Mouse (Mus musculus) lung, postnatal 25 days (tissue): ENCODE results near the gene Pth1r.
A peak's percentile ranks its signal among the peaks of the same experiment; 100 is the strongest.

Experiments
- DNase-seq: peaks from one replicate; pipeline ENCODE4 v3.0.0; 2022; ENCODE audit warnings: low spot score

Pth1r gene

DNA sequence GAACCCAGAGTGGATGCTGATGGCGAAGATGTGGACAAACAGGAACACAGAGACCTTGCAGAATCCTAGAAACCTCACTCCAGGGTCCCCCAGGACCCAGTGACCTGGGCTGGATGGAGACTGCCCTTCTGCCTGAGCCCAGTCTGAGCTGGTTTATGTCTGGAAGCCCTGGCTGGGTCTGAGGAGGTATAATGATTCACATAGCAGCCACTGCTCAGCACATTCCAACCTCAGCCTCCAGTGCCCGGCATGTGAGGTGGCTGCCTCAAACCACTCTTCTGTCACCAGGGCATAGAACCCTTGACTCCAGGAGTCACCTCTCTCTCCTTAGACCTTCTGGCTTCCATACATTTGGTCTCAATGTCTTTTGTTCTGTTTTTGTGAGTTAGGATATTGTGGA lies 1.5 kb upstream of the Pth1r start:
- no peak for DNase-seq

DNA sequence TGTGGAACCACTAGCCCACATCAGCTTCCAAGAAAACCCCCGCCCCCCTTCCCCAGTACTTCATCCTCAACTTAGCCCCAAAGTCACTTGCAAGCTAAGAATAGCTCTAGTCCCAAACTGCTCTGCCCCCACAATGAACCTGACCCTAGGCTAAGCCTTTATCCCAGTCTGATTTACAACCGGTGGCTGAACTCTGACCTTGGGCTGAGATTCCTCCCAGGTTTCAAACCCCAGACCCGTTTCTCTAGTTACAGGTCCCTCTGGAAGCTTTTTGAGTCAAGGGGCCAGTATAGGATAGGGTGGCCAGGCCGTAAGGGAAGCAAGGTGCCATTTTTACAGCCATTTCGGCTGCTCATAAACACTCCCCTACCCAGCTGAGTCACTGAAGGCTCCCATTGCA lies 707 bp downstream of the Pth1r start:
- no peak for DNase-seq

DNA sequence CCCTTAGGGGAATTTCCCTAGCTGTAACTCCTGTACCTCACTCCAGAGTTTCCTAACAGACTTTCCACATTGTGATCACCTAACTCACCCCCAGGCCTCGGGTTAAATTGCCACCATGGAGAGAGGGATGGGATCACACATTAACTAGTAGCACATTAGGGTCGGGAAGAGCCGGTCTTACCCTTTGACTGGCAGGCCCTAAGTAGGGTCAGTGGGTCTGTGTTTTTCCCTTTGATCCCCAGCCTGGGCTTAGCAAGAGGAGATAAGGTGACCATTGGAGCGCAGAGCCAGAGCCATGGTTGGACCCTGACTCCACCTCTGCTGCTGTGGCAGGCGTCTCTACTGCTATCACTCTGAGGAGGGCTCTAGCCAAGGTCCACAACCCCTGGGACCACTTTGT lies 1.2 kb downstream of the Pth1r start:
- no peak for DNase-seq

DNA sequence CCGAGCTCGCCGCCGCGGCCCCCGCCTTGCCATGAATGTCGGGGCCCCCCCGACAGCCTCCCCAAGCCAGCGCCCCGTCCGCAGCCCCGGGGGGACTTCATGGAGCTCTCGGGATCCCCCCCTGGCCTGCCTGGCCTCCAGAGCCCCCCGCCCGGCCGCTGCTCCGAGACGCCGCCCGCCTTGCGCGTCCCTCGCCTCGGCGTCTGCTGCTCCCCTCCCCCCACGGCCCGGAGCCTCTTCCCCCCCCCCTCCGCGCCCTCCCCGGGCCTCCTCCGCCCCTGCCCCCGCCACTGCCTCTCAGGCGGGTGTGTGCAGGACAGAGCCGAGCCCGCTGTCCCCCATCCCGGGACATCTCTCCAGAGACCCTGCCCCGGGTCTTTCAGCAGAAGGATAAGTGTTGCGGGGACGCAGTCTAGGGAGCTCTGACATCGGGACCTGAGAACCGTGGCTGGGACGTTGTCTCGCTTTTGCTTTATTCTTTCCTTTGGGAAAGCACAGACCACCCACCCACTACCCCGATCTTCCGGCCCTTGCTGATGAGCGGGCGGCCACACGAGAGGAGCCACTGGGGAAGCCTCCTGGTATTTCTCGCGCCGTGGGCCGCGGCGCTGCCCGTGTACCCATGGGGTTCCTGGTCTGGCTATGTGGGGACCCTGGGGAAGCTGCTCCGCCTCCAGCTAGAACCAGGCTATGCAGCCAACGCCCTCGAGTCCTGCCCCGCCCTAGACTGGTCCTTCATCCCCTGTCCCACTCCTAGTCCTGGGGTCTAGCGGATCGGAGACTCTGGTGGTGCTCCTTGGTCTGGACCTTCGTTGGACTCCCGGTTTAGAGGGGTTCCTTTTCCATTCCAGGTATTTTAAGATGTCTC lies 3.3 kb downstream of the Pth1r start:
- no peak for DNase-seq

DNA sequence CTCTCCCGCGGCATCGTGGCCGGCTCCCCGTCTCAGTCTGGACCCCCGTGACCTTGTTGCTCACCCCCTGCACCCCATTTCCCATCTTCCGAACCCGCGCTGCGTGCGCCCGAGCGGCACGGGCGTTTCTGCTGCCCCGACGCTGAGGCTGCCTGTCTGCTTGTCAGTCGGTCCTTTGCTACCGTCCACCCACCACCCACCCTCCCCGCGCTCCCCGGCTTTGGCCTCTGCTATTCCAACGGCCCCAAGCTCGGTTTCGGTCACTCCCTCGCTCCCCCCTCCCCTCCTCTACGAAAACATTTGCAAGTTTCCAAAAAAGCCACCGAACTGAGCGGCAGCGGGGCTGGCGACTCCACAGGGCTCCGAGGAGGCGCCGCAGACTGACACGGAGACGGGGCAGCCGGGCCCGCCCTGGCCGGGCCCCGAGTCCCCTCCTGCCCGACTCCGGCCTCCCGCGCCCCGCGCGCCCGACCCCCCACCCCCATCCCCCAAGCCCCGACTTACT lies 3.9 kb downstream of the Pth1r start:
- DNase-seq, result no peak

DNA sequence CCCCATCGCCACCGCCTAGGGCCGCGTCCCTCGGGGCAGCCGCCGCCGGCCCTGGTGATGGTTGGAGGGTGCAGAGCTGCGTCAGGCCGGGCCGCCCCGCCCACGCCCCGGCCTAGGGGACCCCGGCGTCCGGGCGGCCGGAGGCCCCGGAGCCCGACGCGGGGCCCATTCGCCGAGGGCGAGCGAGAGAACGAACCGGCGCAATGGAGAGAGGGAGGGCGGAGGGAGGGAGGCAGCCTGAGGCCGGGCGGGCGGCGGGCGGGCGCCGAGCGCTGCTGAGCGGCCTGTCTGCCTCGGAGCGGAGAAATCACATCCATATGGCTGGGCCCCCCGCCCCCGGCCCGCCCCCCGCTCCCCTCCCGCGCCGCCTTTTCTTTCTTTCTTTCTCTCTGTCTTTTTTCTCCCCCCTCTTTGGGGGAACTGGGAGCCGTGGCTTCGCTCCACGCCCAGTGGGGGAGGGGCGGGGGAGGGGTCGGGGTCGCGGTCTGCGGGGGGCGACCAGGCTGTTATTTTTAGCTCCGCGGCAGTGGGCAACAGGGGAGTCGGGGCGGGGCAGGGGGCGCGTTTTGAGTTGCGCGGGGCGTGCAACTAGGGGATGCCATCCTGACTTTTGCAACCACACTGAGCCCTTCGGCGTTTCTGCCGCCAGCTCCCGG lies 4.5 kb downstream of the Pth1r start:
- no peak for DNase-seq

DNA sequence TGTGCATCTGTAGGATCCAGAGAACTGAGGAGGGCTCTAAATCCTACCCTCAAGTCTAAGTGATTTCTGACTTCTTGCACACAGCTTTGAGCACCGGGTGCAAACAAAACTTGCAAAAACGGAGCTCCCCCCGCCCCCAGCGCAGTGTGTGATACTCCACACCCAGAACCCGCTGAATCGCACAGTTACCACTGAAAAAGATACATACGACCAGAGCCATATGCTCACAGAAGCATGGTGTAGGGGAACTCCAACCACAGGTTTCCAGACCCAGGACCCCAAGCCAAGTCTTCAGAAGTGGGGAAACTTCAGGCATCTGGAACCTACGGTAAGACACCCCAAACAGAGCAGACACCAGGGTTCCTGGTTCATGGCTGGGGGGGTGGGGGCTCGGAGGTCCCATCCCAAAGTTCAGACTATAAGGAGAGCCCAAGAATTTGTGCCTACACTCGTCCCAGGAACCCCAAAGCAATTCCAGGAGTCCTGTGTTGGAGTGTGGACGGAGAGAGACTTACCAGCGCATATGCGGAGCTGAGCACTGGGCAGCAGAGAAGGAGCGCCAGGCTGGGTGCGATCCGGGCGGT lies 5.1 kb downstream of the Pth1r start, which contains the start of gene Myl3:
Gene Myl3, plus strand, starts transcription at position 151 of the 584 bp plus-strand sequence.
- DNase-seq, result no peak

DNA sequence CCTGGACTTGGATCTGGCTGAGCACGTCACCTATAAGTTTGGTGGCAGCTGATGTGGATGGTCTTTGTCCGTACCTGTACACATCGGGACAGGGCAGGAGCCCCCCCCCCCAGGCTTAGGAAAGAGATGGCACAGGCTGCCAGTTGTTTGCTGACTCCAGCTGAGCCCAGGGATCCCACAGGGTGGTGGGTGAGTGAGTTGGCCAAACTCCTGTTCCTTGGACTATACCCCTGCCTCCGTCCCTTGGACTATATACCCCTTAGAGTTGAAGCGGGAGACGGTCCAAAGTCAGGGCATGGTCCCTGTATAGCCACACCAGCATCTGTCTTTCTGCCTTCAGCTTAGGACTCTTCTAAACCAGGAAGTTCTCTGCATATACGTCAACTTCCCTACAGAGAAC lies 7.0 kb downstream of the Pth1r start:
- DNase-seq, result no peak

DNA sequence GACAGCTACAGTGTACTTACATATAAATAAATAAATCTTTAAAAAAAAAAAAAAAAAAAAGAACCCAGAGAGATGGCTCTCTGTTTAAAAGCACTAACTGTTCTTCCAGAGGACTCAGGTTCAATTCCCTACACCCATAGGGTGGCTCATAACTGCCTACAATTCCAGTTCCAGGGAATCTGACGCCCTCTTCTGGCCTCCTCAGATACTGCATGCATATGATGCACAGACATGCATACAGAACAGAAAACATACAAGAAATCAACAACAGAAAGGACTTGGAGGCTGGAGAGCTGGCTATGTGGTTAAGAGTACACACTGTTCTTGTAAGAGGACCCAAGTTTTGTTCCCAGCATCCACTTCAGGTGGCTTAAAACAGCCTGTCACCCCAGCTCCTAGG lies 8.9 kb downstream of the Pth1r start:
- DNase-seq, result no peak

DNA sequence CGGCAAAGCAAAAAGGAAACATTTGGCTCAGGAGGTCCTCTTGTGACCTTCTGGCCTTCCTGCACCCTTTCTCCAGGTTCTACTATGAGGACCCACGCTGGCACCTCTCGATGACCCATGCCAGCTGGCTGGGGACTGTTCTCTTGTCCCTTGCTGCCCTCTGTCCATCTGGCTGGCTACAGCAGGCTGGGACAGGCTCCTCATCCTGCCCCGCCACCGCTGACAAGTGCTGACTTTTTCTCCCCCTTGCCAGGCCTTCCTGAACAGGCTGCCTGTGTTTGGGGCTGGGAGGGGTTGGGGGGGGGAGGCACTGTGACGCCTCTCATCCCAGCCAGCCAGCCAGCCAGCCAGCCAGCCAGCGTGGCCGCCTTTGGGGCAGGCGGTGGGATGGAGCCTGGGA lies 10.6 kb downstream of the Pth1r start:
- no peak for DNase-seq

DNA sequence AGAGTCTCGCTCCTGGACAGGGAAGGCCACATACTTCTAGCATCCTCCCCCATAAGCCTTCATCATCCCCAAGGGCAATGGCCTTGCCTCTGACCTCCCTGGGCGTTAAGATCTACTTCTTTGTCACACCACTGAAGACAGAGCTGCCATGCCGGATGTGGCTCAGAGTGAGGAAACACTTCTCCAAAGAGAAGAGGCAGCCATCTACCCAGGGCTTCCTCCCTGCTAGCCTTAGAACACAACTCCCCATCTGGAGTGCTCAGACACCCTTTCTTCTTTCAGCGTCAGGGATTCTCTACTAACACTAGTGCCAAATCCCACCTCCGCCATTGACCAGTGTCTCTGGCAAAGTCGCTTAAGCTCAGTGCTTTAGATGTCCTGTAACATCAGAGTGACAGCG lies 12.8 kb downstream of the Pth1r start:
- no peak for DNase-seq

DNA sequence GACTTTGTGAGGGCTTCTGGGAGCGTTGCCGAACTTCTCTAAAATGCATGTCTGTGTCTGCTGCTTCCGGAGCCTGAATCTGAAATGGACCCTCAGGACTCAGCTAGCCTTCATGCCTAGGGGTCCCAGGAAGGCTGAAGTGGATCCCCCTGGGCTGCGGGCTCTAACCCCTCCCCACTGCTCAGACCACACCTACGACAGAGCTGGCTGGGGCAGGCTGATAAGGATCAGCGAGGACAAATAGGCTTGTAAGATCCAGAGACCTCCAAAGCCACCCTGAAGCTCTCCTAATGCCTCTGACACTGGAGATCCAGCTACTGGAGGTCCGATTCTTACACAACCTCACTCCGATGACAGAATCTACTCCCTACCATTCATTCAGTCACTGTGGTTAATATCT lies 13.8 kb downstream of the Pth1r start:
- no peak for DNase-seq

DNA sequence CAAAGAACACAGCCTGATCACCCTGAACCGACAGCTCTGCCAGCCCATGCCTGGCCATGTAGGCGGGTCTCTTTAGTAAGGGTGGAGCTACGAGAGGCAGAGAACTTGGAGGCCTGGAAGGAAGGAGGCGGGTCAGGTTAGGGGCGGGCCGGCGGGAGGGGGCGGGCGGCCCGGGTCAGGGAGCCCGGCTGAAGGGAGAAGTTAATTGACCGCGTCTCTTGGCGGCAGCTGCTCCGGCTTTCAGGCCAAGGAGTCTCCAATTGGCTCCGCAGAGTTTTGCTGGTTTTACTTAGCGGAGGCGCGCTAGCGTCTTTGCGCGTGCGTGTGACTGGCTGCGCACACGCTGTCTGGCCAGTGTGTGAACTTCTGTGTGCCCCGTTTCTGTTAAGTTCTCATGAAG lies 14.3 kb downstream of the Pth1r start:
- DNase-seq, result peak; percentile 85

DNA sequence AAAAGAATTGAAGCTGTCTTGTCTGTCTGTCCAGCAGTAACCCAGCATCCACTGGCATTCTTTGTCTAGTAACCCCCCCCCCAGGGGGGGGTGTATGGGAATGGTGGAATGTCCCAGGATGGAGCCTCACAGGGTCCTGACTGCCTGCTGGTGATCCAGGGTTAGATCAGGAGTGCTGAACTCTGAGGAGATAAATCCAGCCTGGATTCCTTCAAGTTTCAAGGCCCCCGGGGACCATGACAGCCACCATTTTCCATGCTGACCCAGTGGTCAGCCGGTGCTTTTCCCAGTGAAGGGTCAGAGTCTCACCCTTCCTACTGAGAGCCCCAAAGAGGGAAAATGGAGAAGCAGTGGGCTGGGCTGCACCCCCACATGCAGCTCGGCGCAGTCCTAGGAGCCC lies 15.1 kb downstream of the Pth1r start:
- no peak for DNase-seq

DNA sequence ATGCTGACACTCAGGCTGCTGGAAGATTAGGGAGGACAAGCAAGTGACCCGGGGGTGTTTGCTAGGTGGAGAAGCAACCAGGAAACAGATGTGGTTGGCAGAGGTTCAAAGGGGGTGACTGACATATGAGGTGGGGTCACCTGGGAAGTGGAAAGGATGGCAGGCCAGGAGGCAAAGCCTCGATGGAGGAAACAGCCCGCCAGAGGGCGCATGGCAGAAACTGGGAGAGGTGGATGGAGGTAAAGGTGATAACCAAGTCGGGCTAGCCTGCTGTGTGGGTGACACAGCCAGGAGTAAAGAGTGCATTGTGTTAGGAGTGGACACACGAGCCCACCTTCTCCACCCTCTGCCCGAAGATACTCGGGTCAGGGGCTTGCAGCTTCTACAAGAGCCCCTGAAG lies 17.1 kb downstream of the Pth1r start:
- peak; percentile 34 for DNase-seq

DNA sequence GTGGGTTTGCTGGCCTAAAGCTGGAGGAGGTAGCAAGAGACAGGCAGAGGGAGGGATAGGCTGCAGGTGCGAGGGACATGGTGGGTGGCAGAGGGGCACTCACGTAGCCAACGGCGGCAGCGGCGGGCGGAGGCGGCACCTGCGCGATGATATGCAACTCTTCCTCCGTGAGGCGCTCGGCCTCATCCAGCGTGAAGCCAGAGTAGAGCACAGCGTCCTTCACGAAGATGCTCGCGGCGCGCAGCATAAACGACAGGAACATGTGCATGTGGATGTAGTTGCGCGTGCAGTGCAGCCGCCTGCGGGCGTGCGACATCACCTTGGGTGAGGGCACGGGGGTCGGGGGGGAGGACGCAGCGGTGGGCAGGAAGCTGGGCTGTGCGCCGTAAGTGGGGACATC lies 20.1 kb downstream of the Pth1r start:
- no peak for DNase-seq

DNA sequence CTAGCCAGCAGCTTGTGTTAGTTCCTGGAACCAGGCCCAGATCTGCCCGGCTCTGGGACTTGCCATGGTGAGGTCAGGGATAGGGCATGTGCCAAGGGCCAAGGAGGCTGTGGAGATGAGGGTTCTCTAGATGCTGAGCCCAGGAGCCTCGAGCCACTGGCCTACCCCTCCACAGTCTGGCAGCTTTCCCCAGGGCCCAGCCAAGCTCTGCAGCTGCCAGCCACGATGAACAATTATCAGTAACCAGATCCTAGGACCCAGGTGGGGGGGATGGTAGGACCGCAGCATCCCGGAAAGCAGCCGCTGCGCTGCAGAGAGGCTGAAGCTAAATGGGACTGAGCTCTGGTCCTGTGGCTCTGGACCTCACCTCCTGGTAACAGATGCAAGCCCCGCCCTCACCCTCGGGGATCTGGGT lies 21.2 kb downstream of the Pth1r start:
- DNase-seq, result no peak

DNA sequence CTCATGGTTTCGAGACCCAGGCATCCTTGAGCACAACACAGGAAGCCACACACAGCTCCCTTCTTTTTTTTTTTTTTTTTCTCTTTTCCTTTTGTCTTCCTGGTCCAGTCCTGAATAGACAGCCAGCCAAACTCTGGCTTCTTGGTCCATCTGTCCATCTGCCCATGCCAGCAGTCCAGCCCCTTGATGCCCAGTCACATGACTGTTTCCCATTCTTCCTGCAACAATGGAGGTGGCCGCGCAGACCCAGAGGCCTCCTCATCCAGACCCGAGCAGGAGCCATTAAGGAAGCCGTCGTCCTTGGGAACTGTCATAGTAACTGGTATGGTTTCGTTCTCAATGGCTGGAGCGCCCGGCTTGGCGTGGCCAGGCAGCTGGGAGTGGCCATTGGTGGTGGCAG lies 24.9 kb downstream of the Pth1r start:
- no peak for DNase-seq

DNA sequence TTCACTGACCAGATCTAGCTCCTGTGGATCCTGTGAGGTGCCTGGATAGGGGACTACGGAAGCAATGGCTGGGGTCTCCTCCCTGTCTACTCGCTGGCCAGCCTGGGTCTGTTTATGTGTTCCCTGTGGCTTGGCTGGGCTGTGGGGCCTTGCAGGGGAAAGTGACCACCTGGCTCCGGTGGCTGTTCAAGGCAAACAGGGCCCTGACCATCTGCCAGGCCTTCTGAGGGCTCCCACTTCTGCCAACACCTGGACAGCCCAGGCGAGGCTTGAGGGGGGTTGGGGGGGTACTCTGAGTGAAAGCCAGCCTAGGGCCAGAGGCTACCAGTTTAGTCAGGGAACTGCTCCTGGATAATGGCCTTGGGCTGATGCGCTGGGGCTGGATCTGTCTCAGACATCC lies 27.0 kb downstream of the Pth1r start:
- DNase-seq, result no peak

DNA sequence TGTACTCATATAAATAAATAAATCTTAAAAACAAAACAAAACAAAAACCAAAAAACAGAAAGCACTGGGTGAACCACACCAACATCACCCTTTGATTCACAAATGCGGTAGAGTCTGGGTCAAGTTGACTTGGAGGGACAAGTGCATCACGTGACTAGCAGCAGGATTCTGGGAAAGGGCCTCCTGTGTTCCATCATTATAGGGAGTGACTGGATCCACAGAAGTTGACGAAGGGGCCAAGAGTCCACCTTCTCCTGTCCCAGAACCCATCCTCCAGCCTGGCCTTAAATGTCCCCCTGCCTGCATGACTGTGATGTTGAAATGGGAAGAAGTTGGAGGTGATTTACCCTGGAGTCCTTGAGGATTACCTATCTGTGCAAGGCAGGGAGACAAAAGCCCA lies 28.1 kb downstream of the Pth1r start:
- DNase-seq, result no peak

DNA sequence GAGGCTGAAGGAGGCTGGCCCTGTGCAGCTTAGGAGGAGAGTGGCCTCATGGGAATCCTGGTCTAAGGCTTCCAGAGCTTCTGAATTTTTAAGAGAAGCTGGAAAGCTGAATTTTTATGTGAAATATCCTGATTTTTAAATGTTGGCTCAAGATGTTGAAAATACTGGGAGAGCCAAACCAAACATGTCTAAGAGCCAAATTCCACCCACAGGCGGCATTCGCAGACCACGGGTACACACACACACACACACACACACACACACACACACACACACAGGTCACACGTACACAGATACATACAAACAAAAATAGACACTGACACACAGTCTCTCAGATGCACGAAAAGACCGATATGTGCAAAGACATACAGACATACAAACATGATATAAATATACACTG lies 28.9 kb downstream of the Pth1r start:
- no peak for DNase-seq

DNA sequence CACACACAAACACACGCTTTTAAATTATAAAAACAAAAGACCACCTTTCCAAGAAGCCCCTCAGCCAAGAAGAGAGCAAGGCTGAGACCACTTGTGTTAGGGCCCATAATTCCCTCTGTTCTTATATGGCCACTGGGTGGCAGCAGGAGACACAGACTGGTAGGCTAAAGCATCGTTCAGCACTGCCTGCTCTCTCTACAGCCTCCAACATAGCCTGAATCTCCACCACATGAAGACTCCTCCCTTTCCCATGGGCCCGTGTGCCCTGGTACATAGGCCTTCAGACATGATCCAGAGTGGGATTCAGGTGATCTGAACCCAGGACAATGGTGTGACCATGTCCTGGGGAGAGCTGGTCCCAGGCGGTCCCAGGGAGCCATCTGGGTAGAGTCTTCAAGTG lies 30.2 kb downstream of the Pth1r start:
- peak; percentile 57 for DNase-seq

DNA sequence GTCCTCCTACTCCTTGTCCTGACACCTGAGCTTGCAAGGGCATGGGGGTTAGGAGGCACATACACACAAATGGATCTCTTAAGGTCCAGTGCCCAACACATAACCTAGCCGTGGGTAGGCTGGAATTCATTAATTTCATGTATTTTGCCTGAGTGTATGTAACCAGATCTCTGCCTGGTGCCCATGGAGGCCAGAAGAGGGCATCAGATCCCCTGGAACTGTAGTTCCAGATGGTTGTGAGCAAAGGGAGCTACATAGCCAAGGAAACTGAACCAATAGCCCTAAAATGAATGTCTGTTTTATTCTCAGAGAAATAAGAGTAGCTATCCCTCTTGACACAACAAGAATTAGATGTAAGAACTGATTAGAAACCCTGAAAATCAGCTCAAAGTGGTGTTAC lies 31.5 kb downstream of the Pth1r start:
- no peak for DNase-seq
